Mouse (Mus musculus): ENCODE measurements around the gene Galnt5. TPM values are rescaled to one million over a fixed set of nuclear protein-coding genes. Genes with fewer than 3 reads are reported as not detected.

Galnt5 gene
- total RNA-seq (2022), result under 1 TPM in 1 of 4 experiments, not detected in 3; 0.08 TPM

GRCm38 (mm10) chr2:57997752-57998430 is at the start of gene Galnt5:
Gene Galnt5 (plus strand): TSS chr2:57997884.
- DNase-seq (ENCODE audit: low spot score in 2 of 2), result no peak

- peak in 1 of 2 experiments; percentile 22 for DNase-seq (ENCODE audit: low spot score in 2 of 2)
Observed at GRCm38 (mm10) chr2:57951620-57952019, 46.1 kb upstream of the Galnt5 start.

- peak in 1 of 2 experiments; percentile 23 for DNase-seq (ENCODE audit: low spot score in 2 of 2)
Observed at GRCm38 (mm10) chr2:57960786-57961185, 36.9 kb upstream of the Galnt5 start.

- no peak for DNase-seq (ENCODE audit: low spot score in 2 of 2)
Observed at GRCm38 (mm10) chr2:57982248-57982647, 15.4 kb upstream of the Galnt5 start.

GRCm38 (mm10) chr2:57991084-57991483 is 6.6 kb upstream of the Galnt5 start:
- DNase-seq (ENCODE audit: low spot score in 2 of 2), result no peak

- DNase-seq (ENCODE audit: low spot score in 2 of 2), result no peak
Observed at GRCm38 (mm10) chr2:58001497-58001896, 3.8 kb downstream of the Galnt5 start.

- no peak for DNase-seq (ENCODE audit: low spot score in 2 of 2)
Observed at GRCm38 (mm10) chr2:58007081-58007480, 9.4 kb downstream of the Galnt5 start.

GRCm38 (mm10) chr2:58023556-58023955 is 25.9 kb downstream of the Galnt5 start:
- no peak for DNase-seq (ENCODE audit: low spot score in 2 of 2)

- DNase-seq (ENCODE audit: low spot score in 2 of 2), result no peak
Observed at GRCm38 (mm10) chr2:58026740-58027139, 29.1 kb downstream of the Galnt5 start.

- DNase-seq (ENCODE audit: low spot score in 2 of 2), result no peak
Observed at GRCm38 (mm10) chr2:58029404-58029803, 31.7 kb downstream of the Galnt5 start.

- DNase-seq (ENCODE audit: low spot score in 2 of 2), result no peak
Observed at GRCm38 (mm10) chr2:58031431-58031830, 33.7 kb downstream of the Galnt5 start.

- DNase-seq (ENCODE audit: low spot score in 2 of 2), result no peak
Observed at GRCm38 (mm10) chr2:58035635-58036034, 38.0 kb downstream of the Galnt5 start.

- no peak for DNase-seq (ENCODE audit: low spot score in 2 of 2)
Observed at GRCm38 (mm10) chr2:58036926-58037325, 39.2 kb downstream of the Galnt5 start.

- DNase-seq (ENCODE audit: low spot score in 2 of 2), result peak in 1 of 2 experiments; percentile 35
Observed at GRCm38 (mm10) chr2:58041867-58042266, 44.2 kb downstream of the Galnt5 start.

GRCm38 (mm10) chr2:58052821-58053581 is 55.3 kb downstream of the Galnt5 start, which contains the start of gene Ermn:
Gene Ermn (minus strand): TSS chr2:58052864.
- peak in 1 of 2 experiments; percentile 36 for DNase-seq (ENCODE audit: low spot score in 2 of 2)

GRCm38 (mm10) chr2:58055383-58055782 is 57.7 kb downstream of the Galnt5 start:
- DNase-seq (ENCODE audit: low spot score in 2 of 2), result peak; percentile 21 to 30

- no peak for DNase-seq (ENCODE audit: low spot score in 2 of 2)
Observed at GRCm38 (mm10) chr2:58079849-58080248, 82.2 kb downstream of the Galnt5 start.

- DNase-seq (ENCODE audit: low spot score in 2 of 2), result no peak
Observed at GRCm38 (mm10) chr2:58086420-58086819, 88.7 kb downstream of the Galnt5 start.

- DNase-seq (ENCODE audit: low spot score in 2 of 2), result no peak
Observed at GRCm38 (mm10) chr2:58094818-58095217, 97.1 kb downstream of the Galnt5 start.
